Mouse (Mus musculus) hindbrain, embryonic 11.5 days (tissue): ENCODE data around the gene Gm11733. TPM values are rescaled to one million over a fixed set of nuclear protein-coding genes. Genes with fewer than 3 reads are reported as not detected.

Experiments
- ATAC-seq: fragments of 200-750 bp; cut with Nextera tagmentation; 2 replicates; pipeline ENCODE4 v1.8.0; 2017; ENCODE audit warnings: mild to moderate bottlenecking, moderate TSS enrichment, moderate library complexity; ENCODE audit not compliant: low FRiP score
- DNase-seq: peaks from one replicate; pipeline ENCODE4 v3.0.0-alpha.2; 2015; ENCODE audit warnings: low spot score
- H3K27ac ChIP-seq: fragments of 300-500 bp; sonication (generic); 2 replicates; pipeline ENCODE4 v1.5.1; 2014; ENCODE audit warnings: mild to moderate bottlenecking, low read depth, low read length
- H3K27me3 ChIP-seq: fragments of 300-500 bp; sonication (generic); 2 replicates; pipeline ENCODE4 v1.6.1; 2014; ENCODE audit warnings: mild to moderate bottlenecking, low read length, moderate library complexity, mixed read lengths; ENCODE audit not compliant: control insufficient read depth, insufficient read depth
- H3K36me3 ChIP-seq: fragments of 300-500 bp; sonication (generic); 2 replicates; pipeline ENCODE4 v1.6.1; 2014; ENCODE audit warnings: mild to moderate bottlenecking, low read length, moderate library complexity, mixed read lengths; ENCODE audit not compliant: control insufficient read depth, insufficient read depth
- H3K4me1 ChIP-seq: fragments of 300-500 bp; sonication (generic); replicated peaks from 2 replicates; pipeline ENCODE4 v1.6.1; 2014; ENCODE audit warnings: low read length, mixed read lengths; ENCODE audit not compliant: control insufficient read depth, insufficient read depth
- H3K4me2 ChIP-seq: fragments of 300-500 bp; sonication (generic); replicated peaks from 2 replicates; pipeline ENCODE4 v1.6.1; 2014; ENCODE audit warnings: mild to moderate bottlenecking, low read depth, low read length
- H3K4me3 ChIP-seq: fragments of 300-500 bp; sonication (generic); 2 replicates; pipeline ENCODE4 v1.5.1; 2014; ENCODE audit warnings: low read depth, low read length
- H3K9ac ChIP-seq: fragments of 300-500 bp; sonication (generic); 2 replicates; pipeline ENCODE4 v1.6.1; 2014; ENCODE audit warnings: low read depth, low read length
- H3K9me3 ChIP-seq: fragments of 300-500 bp; sonication (generic); 2 replicates; pipeline ENCODE4 v1.6.1; 2016; ENCODE audit warnings: low read length; ENCODE audit not compliant: control insufficient read depth
- WGBS: fragments of 180-500 bp; shearing (Covaris S2); extraction: QIAGEN DNeasy Blood & Tissue Kit; methylation state at CpG from one replicate; pipeline ENCODE4 v1.1.7; 2014; 5-methylcytosine and 5-hydroxymethylcytosine counted together
- polyA plus RNA-seq: library from polyadenylated mRNA; unstranded; fragments of >200 nt; fragmentation: Nextera tagmentation; extraction: Ambion mirVana; gene quantifications from 2 replicates; pipeline ENCODE4 v1.2.1, GENCODE M21; 2014

Gene Gm11733
- polyA plus RNA-seq, 1 experiment from 2014 or later, result not detected

GRCm38 (mm10) chr11:117471625-117472283 lies 12.4 kb upstream of the Gm11733 start:
- H3K27me3 ChIP-seq, result no peaks in the 10 kb centered on the region
- DNase-seq, result no peak
- H3K4me1 ChIP-seq, result peaks cover 2% of the 10 kb centered on the region; the same call in 1 of the 2 replicates
- no peaks in the 10 kb centered on the region for H3K9me3 ChIP-seq
- no peak for ATAC-seq
- H3K9ac ChIP-seq, result no peak overlapping the region
- H3K27ac ChIP-seq, result no peak overlapping the region
- no peak overlapping the region for H3K4me2 ChIP-seq
- no peaks in the 10 kb centered on the region for H3K36me3 ChIP-seq
- H3K4me3 ChIP-seq, result no peak overlapping the region
- 58% methylated on average over 14 of the region's 14 CpGs for WGBS

DNA sequence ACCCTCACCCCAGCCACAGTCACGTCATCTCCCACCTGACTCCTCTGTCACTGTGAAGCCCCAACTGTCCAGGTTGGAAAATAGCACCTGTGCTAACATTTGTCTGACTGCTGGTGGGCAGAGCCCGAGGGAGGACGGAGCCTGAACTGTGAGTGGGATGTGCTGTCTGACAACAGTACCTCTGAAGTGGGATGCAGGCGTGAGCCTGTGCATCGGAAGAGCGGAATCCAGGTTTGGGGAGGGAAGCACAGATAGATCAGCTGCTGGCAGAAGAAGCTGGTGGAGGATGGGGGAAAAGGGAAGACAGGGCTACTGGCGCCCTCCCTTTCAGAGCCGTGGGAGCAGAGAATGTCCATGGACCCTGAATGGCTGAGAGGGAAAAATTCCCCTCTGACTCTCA lies 11.3 kb upstream of the Gm11733 start:
- H3K27ac ChIP-seq, result no peak overlapping the region
- no peak overlapping the region for H3K4me3 ChIP-seq
- H3K27me3 ChIP-seq, result no peaks in the 10 kb centered on the region
- DNase-seq (no peak), ATAC-seq (no peak)
- no peak overlapping the region for H3K9ac ChIP-seq
- H3K9me3 ChIP-seq, result no peaks in the 10 kb centered on the region
- peaks cover 2% of the 10 kb centered on the region; the same call in 1 of the 2 replicates for H3K4me1 ChIP-seq
- H3K36me3 ChIP-seq, result no peaks in the 10 kb centered on the region
- WGBS, result 75% methylated on average over 8 of the region's 8 CpGs
- no peak overlapping the region for H3K4me2 ChIP-seq

DNA sequence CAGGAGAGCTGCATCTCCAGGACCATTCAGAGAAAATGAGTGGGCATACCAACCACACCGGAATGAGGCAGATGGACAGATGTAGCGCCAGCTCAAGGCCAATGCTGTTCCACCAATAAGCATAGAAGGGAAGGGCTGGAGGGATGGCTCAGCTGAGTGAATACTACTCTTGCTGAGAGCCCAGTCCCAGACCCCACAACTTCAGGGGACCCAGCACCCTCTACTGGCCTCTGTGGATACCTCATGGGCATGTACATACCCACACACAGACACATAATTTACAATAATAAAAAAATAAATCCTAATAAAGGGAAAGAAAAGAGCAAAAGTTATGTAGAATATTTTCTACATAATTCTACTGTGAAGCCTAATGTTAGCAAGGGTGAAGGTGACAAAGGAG lies 9.0 kb upstream of the Gm11733 start:
- ATAC-seq (no peak), DNase-seq (no peak)
- H3K4me1 ChIP-seq, result peaks cover 15% of the 10 kb centered on the region
- H3K4me3 ChIP-seq, result no peak overlapping the region
- WGBS, result 100% methylated on average over 2 of the region's 2 CpGs
- H3K27ac ChIP-seq, result no peak overlapping the region
- no peak overlapping the region for H3K4me2 ChIP-seq
- no peaks in the 10 kb centered on the region for H3K9me3 ChIP-seq
- no peaks in the 10 kb centered on the region for H3K36me3 ChIP-seq
- no peak overlapping the region for H3K9ac ChIP-seq
- no peaks in the 10 kb centered on the region for H3K27me3 ChIP-seq

DNA sequence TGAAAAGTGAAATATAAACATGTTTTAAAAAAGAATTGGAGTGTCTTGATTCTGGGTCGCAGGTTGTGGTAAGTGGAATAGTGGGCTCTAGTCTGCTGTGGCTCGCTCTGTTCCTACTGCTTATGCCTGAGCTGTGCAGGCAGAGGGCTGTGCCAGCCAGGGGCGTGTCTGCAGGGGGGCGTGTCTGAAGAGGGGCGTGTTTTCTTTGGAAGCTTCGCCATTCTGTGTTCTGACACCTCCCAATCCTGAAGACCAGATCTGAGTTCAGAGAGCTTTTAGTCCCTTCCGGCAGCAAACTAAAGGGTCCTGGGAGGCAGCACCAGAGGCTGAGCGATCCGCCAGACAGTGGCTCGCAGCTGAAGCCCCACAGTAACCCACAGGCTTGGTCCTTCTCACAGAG lies 8.5 kb upstream of the Gm11733 start:
- Histone ChIP-seq H3K4me1 (peaks cover 15% of the 10 kb centered on the region), H3K27ac (no peak overlapping the region), H3K9ac (no peak overlapping the region), H3K9me3 (no peaks in the 10 kb centered on the region), H3K4me3 (no peak overlapping the region), H3K4me2 (no peak overlapping the region), H3K36me3 (no peaks in the 10 kb centered on the region), H3K27me3 (no peaks in the 10 kb centered on the region)
- DNase-seq, result peak; percentile 44
- no peak for ATAC-seq
- WGBS, result 36% methylated on average over 10 of the region's 10 CpGs

- Histone ChIP-seq H3K4me1 (peaks cover 15% of the 10 kb centered on the region), H3K27ac (no peak overlapping the region), H3K4me3 (no peak overlapping the region), H3K9ac (no peak overlapping the region), H3K4me2 (no peak overlapping the region), H3K36me3 (no peaks in the 10 kb centered on the region), H3K27me3 (no peaks in the 10 kb centered on the region), H3K9me3 (no peaks in the 10 kb centered on the region)
- 69% methylated on average over 4 of the region's 5 CpGs for WGBS
- DNase-seq, result no peak
- ATAC-seq, result no peak
These were observed 7.5 kb upstream of the Gm11733 start for GRCm38 (mm10) chr11:117476554-117477107.

DNA sequence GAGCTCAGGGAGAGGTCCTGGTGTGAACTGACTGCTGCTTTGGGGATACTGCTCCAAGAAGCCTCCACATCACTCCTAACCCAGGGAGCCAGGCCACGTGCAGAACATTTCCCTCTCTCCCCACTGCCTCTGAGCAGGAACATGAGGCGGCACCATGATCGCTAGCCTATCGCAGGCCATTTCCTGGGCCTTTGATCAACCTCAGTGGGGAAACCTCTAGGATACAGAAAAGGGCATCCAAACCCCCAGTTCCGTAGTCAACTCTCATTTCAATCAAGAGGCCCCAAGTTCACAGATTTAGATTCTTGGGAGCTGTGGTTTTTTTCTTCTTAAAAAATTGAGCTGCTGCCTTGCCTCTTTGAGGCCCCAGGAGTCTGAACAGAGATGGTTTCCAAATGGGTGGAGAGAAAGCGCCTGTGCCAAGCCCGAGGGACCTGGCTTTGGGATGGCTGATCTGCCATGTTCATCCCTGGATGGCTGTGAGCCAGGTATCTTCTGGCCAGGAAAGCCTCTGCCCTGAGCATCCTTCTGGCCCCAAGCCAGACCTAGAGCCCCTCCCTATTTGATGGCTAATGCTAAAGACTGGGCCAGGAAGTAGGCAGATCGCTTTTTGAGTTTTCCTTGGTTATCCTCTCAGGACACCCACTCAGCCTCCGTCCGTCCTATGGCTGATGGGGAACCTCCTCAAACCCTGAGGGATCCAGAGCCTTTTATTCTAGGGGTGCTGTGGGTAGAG lies 5.7 kb upstream of the Gm11733 start:
- Histone ChIP-seq H3K9me3 (no peaks in the 10 kb centered on the region), H3K36me3 (no peaks in the 10 kb centered on the region), H3K27me3 (no peaks in the 10 kb centered on the region), H3K27ac (peak overlapping the region; percentile 96), H3K4me1 (peaks cover 23% of the 10 kb centered on the region), H3K9ac (no peak overlapping the region), H3K4me2 (no peak overlapping the region), H3K4me3 (no peak overlapping the region)
- peak; percentile 37 for ATAC-seq
- no peak for DNase-seq
- 53% methylated on average over 10 of the region's 10 CpGs for WGBS

DNA sequence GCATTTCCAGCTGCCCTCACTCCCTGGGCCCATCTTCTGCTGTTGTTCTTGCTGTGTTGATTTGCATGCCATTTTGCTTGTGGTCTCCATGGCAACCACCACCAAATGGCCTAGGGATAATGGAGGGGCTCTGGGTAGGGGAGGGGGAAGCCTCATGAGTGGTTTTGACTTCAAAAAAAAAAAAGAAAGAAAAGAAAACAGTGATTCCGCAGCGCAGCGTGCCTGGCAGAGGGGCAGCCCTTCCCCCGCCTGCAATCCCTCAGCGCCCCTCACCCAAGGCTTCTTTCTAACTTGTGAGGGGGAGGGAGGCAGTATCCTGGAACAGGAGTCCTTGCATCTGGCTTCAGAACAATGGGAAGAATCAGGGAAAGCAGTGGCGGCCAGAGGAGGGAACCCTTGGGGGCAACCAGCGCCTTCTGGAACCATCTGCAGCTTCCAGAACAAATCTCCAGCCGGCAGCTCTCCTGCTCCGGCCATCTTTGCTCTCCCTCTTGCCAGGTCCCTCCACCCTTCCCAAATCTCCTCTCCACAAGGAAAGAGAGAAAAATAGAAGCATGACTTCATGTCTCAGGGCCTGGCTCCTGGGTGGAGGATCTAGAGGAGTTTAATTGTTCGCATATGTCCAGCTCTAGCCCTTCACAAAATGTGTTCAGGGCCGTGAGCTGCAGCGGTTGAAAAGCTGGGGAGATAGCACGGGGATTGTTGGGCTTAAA lies 5.0 kb upstream of the Gm11733 start:
- peak overlapping the region; percentile 11; the same call in 1 of the 2 replicates for H3K4me2 ChIP-seq
- peaks cover 27% of the 10 kb centered on the region for H3K4me1 ChIP-seq
- H3K27ac ChIP-seq, result peak overlapping the region; percentile 96
- DNase-seq (peak; percentile 86), ATAC-seq (peak; percentile 81)
- WGBS, result 5% methylated on average over 13 of the region's 13 CpGs
- H3K9ac ChIP-seq, result peak overlapping the region; percentile 49
- no peaks in the 10 kb centered on the region for H3K9me3 ChIP-seq
- no peak overlapping the region for H3K4me3 ChIP-seq
- H3K27me3 ChIP-seq, result no peaks in the 10 kb centered on the region
- H3K36me3 ChIP-seq, result no peaks in the 10 kb centered on the region

GRCm38 (mm10) chr11:117479746-117480145 lies 4.4 kb upstream of the Gm11733 start:
- Histone ChIP-seq H3K4me3 (no peak overlapping the region), H3K4me1 (peaks cover 28% of the 10 kb centered on the region), H3K27ac (peak overlapping the region; percentile 96), H3K36me3 (no peaks in the 10 kb centered on the region), H3K27me3 (no peaks in the 10 kb centered on the region), H3K4me2 (peak overlapping the region; percentile 11; the same call in 1 of the 2 replicates), H3K9me3 (no peaks in the 10 kb centered on the region), H3K9ac (peak overlapping the region; percentile 49)
- ATAC-seq, result no peak
- DNase-seq, result no peak
- WGBS, result 59% methylated on average over 12 of the region's 12 CpGs
